Mouse (Mus musculus) naive thymus-derived CD4-positive, alpha-beta T cell, adult 2 months (primary cell): ENCODE measurements around the gene Ndufa11.
A peak's percentile ranks its signal among the peaks of the same experiment; 100 is the strongest.

Experiments used
- DNase-seq: peaks from one replicate; pipeline ENCODE4 v3.0.0-alpha.2; 2011; ENCODE audit warnings: low read depth

The Ndufa11 gene

GRCm38 (mm10) chr17:56716655-56717362 lies 758 bp upstream of the Ndufa11 start:
- peak; percentile 100 for DNase-seq

- DNase-seq = no peak
Observed at GRCm38 (mm10) chr17:56722441-56722840, 4.9 kb downstream of the Ndufa11 start.

- no peak for DNase-seq
Observed at GRCm38 (mm10) chr17:56723419-56724161, 6.0 kb downstream of the Ndufa11 start.

GRCm38 (mm10) chr17:56727029-56727649 lies 9.6 kb downstream of the Ndufa11 start:
- DNase-seq = no peak

GRCm38 (mm10) chr17:56727659-56728058 lies 10.1 kb downstream of the Ndufa11 start:
- DNase-seq = no peak

GRCm38 (mm10) chr17:56728117-56728516 lies 10.6 kb downstream of the Ndufa11 start:
- DNase-seq = no peak

GRCm38 (mm10) chr17:56729151-56729550 lies 11.6 kb downstream of the Ndufa11 start:
- DNase-seq = no peak

GRCm38 (mm10) chr17:56729656-56730055 lies 12.1 kb downstream of the Ndufa11 start:
- no peak for DNase-seq

GRCm38 (mm10) chr17:56736534-56736933 lies 19.0 kb downstream of the Ndufa11 start:
- peak; percentile 45 for DNase-seq

GRCm38 (mm10) chr17:56738221-56738620 lies 20.7 kb downstream of the Ndufa11 start:
- DNase-seq = no peak

GRCm38 (mm10) chr17:56740118-56740787 lies 22.7 kb downstream of the Ndufa11 start:
- DNase-seq = no peak

- DNase-seq = no peak
Observed at GRCm38 (mm10) chr17:56740788-56741160, 23.2 kb downstream of the Ndufa11 start.

- DNase-seq = no peak
Observed at GRCm38 (mm10) chr17:56744173-56744572, 26.6 kb downstream of the Ndufa11 start.

- DNase-seq = peak; percentile 45
Observed at GRCm38 (mm10) chr17:56751404-56752072, 34.0 kb downstream of the Ndufa11 start.

GRCm38 (mm10) chr17:56753452-56753851 lies 35.9 kb downstream of the Ndufa11 start:
- DNase-seq = no peak

- DNase-seq = no peak
Observed at GRCm38 (mm10) chr17:56754271-56755185, 37.0 kb downstream of the Ndufa11 start.

GRCm38 (mm10) chr17:56756703-56757399 lies 39.3 kb downstream of the Ndufa11 start:
- DNase-seq = peak; percentile 36

GRCm38 (mm10) chr17:56757416-56758123 lies 40.0 kb downstream of the Ndufa11 start, which contains the start of gene Nrtn:
Gene Nrtn (minus strand): TSS chr17:56757530.
- peak; percentile 43 for DNase-seq

GRCm38 (mm10) chr17:56758132-56758531 lies 40.6 kb downstream of the Ndufa11 start:
- DNase-seq = peak; percentile 82
